Mouse (Mus musculus): ENCODE data around the gene Syn3. TPM values are rescaled to one million over a fixed set of nuclear protein-coding genes. Genes with fewer than 3 reads are reported as not detected.

Syn3 gene
- polyA plus RNA-seq, 1 experiment from 2014 or later: 0.99 TPM

- Histone ChIP-seq H3K27me3 (ENCODE audit: control insufficient read depth, insufficient read depth, low read length) (no peaks in the 10 kb centered on the region), H3K36me3 (ENCODE audit: control insufficient read depth, insufficient read depth, low read length) (no peaks in the 10 kb centered on the region), H3K27ac (ENCODE audit: low read depth, low read length) (no peak overlapping the region), H3K4me2 (no peak overlapping the region), H3K9ac (ENCODE audit: low read depth, low read length) (no peak overlapping the region), H3K4me3 (ENCODE audit: low read depth, low read length) (no peak overlapping the region), H3K9me3 (replicated peaks; ENCODE audit: control insufficient read depth, low read length) (peaks cover 4% of the 10 kb centered on the region; the same call in 1 of the 2 replicates), H3K4me1 (ENCODE audit: control insufficient read depth, insufficient read depth, low read length) (no peaks in the 10 kb centered on the region)
- 51% methylated on average over 5 of the region's 5 CpGs for WGBS (ENCODE audit: insufficient replicate concordance)
- ATAC-seq (replicated peaks; ENCODE audit: insufficient number of reproducible peaks, low FRiP score, low TSS enrichment): no peak
Observed at GRCm38 (mm10) chr10:86062261-86063017, 436.3 kb downstream of the Syn3 start.

GRCm38 (mm10) chr10:86060267-86060666 lies 438.4 kb downstream of the Syn3 start:
- WGBS (ENCODE audit: insufficient replicate concordance): 62% methylated on average over 3 of the region's 3 CpGs
- no peaks in the 10 kb centered on the region for H3K36me3 ChIP-seq (ENCODE audit: control insufficient read depth, insufficient read depth, low read length)
- H3K4me1 ChIP-seq (ENCODE audit: control insufficient read depth, insufficient read depth, low read length): no peaks in the 10 kb centered on the region
- H3K4me3 ChIP-seq (ENCODE audit: low read depth, low read length): no peak overlapping the region
- peaks cover 6% of the 10 kb centered on the region; the same call in 1 of the 2 replicates for H3K9me3 ChIP-seq (replicated peaks; ENCODE audit: control insufficient read depth, low read length)
- ATAC-seq (replicated peaks; ENCODE audit: insufficient number of reproducible peaks, low FRiP score, low TSS enrichment): no peak
- H3K27me3 ChIP-seq (ENCODE audit: control insufficient read depth, insufficient read depth, low read length): no peaks in the 10 kb centered on the region
- no peak overlapping the region for H3K27ac ChIP-seq (ENCODE audit: low read depth, low read length)
- no peak overlapping the region for H3K4me2 ChIP-seq
- H3K9ac ChIP-seq (ENCODE audit: low read depth, low read length): no peak overlapping the region

- Histone ChIP-seq H3K36me3 (ENCODE audit: control insufficient read depth, insufficient read depth, low read length) (no peaks in the 10 kb centered on the region), H3K27me3 (ENCODE audit: control insufficient read depth, insufficient read depth, low read length) (no peaks in the 10 kb centered on the region), H3K9ac (ENCODE audit: low read depth, low read length) (no peak overlapping the region), H3K4me3 (ENCODE audit: low read depth, low read length) (no peak overlapping the region), H3K4me2 (no peak overlapping the region), H3K9me3 (replicated peaks; ENCODE audit: control insufficient read depth, low read length) (peaks cover 6% of the 10 kb centered on the region; the same call in 1 of the 2 replicates), H3K4me1 (ENCODE audit: control insufficient read depth, insufficient read depth, low read length) (0 out of 2 replicates have a peak, but pooled peaks cover 3% of the 10 kb centered on the region), H3K27ac (ENCODE audit: low read depth, low read length) (no peak overlapping the region)
- 41% methylated on average over 2 of the region's 2 CpGs for WGBS (ENCODE audit: insufficient replicate concordance)
- ATAC-seq (replicated peaks; ENCODE audit: insufficient number of reproducible peaks, low FRiP score, low TSS enrichment): no peak
Observed at GRCm38 (mm10) chr10:86057712-86058111, 441.0 kb downstream of the Syn3 start.

- Histone ChIP-seq H3K9ac (ENCODE audit: low read depth, low read length) (no peak overlapping the region), H3K4me1 (ENCODE audit: control insufficient read depth, insufficient read depth, low read length) (0 out of 2 replicates have a peak, but pooled peaks cover 3% of the 10 kb centered on the region), H3K9me3 (replicated peaks; ENCODE audit: control insufficient read depth, low read length) (peaks cover 6% of the 10 kb centered on the region; the same call in 1 of the 2 replicates), H3K27me3 (ENCODE audit: control insufficient read depth, insufficient read depth, low read length) (no peaks in the 10 kb centered on the region), H3K4me2 (no peak overlapping the region), H3K36me3 (ENCODE audit: control insufficient read depth, insufficient read depth, low read length) (no peaks in the 10 kb centered on the region), H3K4me3 (ENCODE audit: low read depth, low read length) (no peak overlapping the region), H3K27ac (ENCODE audit: low read depth, low read length) (no peak overlapping the region)
- 78% methylated on average over 11 of the region's 11 CpGs for WGBS (ENCODE audit: insufficient replicate concordance)
- ATAC-seq (replicated peaks; ENCODE audit: insufficient number of reproducible peaks, low FRiP score, low TSS enrichment): no peak
Observed at GRCm38 (mm10) chr10:86057286-86057685, 441.4 kb downstream of the Syn3 start.

GRCm38 (mm10) chr10:86056297-86056903 lies 442.3 kb downstream of the Syn3 start:
- Histone ChIP-seq H3K27me3 (ENCODE audit: control insufficient read depth, insufficient read depth, low read length) (no peaks in the 10 kb centered on the region), H3K9me3 (replicated peaks; ENCODE audit: control insufficient read depth, low read length) (0 out of 2 replicates have a peak, but pooled peaks cover 2% of the 10 kb centered on the region), H3K4me2 (no peak overlapping the region), H3K36me3 (ENCODE audit: control insufficient read depth, insufficient read depth, low read length) (no peaks in the 10 kb centered on the region), H3K4me1 (ENCODE audit: control insufficient read depth, insufficient read depth, low read length) (0 out of 2 replicates have a peak, but pooled peaks cover 3% of the 10 kb centered on the region), H3K27ac (ENCODE audit: low read depth, low read length) (no peak overlapping the region), H3K4me3 (ENCODE audit: low read depth, low read length) (no peak overlapping the region), H3K9ac (ENCODE audit: low read depth, low read length) (no peak overlapping the region)
- WGBS (ENCODE audit: insufficient replicate concordance): 79% methylated on average over 8 of the region's 8 CpGs
- no peak for ATAC-seq (replicated peaks; ENCODE audit: insufficient number of reproducible peaks, low FRiP score, low TSS enrichment)

GRCm38 (mm10) chr10:86052818-86053522 lies 445.7 kb downstream of the Syn3 start:
- Histone ChIP-seq H3K27ac (ENCODE audit: low read depth, low read length) (no peak overlapping the region), H3K27me3 (ENCODE audit: control insufficient read depth, insufficient read depth, low read length) (no peaks in the 10 kb centered on the region), H3K36me3 (ENCODE audit: control insufficient read depth, insufficient read depth, low read length) (no peaks in the 10 kb centered on the region), H3K4me3 (ENCODE audit: low read depth, low read length) (no peak overlapping the region), H3K9ac (ENCODE audit: low read depth, low read length) (no peak overlapping the region), H3K4me2 (no peak overlapping the region), H3K4me1 (ENCODE audit: control insufficient read depth, insufficient read depth, low read length) (0 out of 2 replicates have a peak, but pooled peaks cover 3% of the 10 kb centered on the region), H3K9me3 (replicated peaks; ENCODE audit: control insufficient read depth, low read length) (0 out of 2 replicates have a peak, but pooled peaks cover 2% of the 10 kb centered on the region)
- ATAC-seq (replicated peaks; ENCODE audit: insufficient number of reproducible peaks, low FRiP score, low TSS enrichment): no peak
- 70% methylated on average over 10 of the region's 10 CpGs for WGBS (ENCODE audit: insufficient replicate concordance)

- H3K36me3 ChIP-seq (ENCODE audit: control insufficient read depth, insufficient read depth, low read length): no peaks in the 10 kb centered on the region
- no peaks in the 10 kb centered on the region for H3K27me3 ChIP-seq (ENCODE audit: control insufficient read depth, insufficient read depth, low read length)
- no peak overlapping the region for H3K4me3 ChIP-seq (ENCODE audit: low read depth, low read length)
- no peak overlapping the region for H3K4me2 ChIP-seq
- WGBS (ENCODE audit: insufficient replicate concordance): 83% methylated on average over 2 of the region's 2 CpGs
- no peaks in the 10 kb centered on the region for H3K9me3 ChIP-seq (replicated peaks; ENCODE audit: control insufficient read depth, low read length)
- no peak overlapping the region for H3K9ac ChIP-seq (ENCODE audit: low read depth, low read length)
- H3K27ac ChIP-seq (ENCODE audit: low read depth, low read length): no peak overlapping the region
- ATAC-seq (replicated peaks; ENCODE audit: insufficient number of reproducible peaks, low FRiP score, low TSS enrichment): no peak
- 0 out of 2 replicates have a peak, but pooled peaks cover 3% of the 10 kb centered on the region for H3K4me1 ChIP-seq (ENCODE audit: control insufficient read depth, insufficient read depth, low read length)
Observed at GRCm38 (mm10) chr10:86050522-86050921, 448.2 kb downstream of the Syn3 start.

GRCm38 (mm10) chr10:86047786-86048185 lies 450.9 kb downstream of the Syn3 start:
- Histone ChIP-seq H3K4me3 (ENCODE audit: low read depth, low read length) (no peak overlapping the region), H3K27ac (ENCODE audit: low read depth, low read length) (no peak overlapping the region), H3K27me3 (ENCODE audit: control insufficient read depth, insufficient read depth, low read length) (no peaks in the 10 kb centered on the region), H3K36me3 (ENCODE audit: control insufficient read depth, insufficient read depth, low read length) (peaks cover 3% of the 10 kb centered on the region; the same call in 1 of the 2 replicates), H3K4me2 (no peak overlapping the region), H3K9ac (ENCODE audit: low read depth, low read length) (no peak overlapping the region), H3K9me3 (replicated peaks; ENCODE audit: control insufficient read depth, low read length) (no peaks in the 10 kb centered on the region), H3K4me1 (ENCODE audit: control insufficient read depth, insufficient read depth, low read length) (0 out of 2 replicates have a peak, but pooled peaks cover under 1% of the 10 kb centered on the region)
- 84% methylated on average over 9 of the region's 9 CpGs for WGBS (ENCODE audit: insufficient replicate concordance)
- ATAC-seq (replicated peaks; ENCODE audit: insufficient number of reproducible peaks, low FRiP score, low TSS enrichment): no peak

Measured in heart, embryonic 11.5 days (tissue).